Mouse (Mus musculus) G1E (cell line): Measurements from ENCODE around the gene Dok7.

Experiments
- CTCF ChIP-seq: IDR thresholded peaks from 2 replicates; pipeline ENCODE4 v1.5.1; 2012; ENCODE audit warnings: low read depth, low read length, inconsistent platforms, mixed read lengths
- TAL1 ChIP-seq: conservative IDR thresholded peaks from 2 replicates; pipeline ENCODE4 v1.6.1; 2012; ENCODE audit warnings: low read depth, low read length, inconsistent platforms, mixed read lengths

DNA sequence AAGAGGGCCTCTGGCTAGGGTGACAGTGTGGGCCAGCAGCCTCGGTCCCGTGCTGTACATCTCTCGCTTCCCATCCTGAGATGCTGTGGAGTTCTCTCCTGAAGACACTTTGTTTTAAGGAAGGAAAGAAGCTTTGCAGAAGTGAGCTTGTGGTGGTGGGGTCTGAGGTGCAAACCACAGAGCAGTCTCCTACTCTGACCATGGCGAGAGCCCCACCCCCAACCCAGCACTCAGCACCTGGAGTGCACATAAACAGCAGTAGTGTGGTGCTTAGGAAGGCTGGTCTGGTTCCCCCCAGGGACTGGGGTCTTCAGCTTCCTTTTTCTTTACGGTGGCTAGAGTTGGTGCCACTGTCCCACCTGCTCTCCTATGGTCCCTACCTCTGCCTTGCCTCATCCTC is 21.4 kb upstream of the Dok7 start:
- no peak for TF ChIP-seq CTCF
- no peak for TF ChIP-seq TAL1
